Mouse (Mus musculus): Measurements from ENCODE around the gene Zdhhc14.
"Not testable (repeated sequence)": the region's sequence is repeated elsewhere in the genome, so short reads cannot be mapped to it uniquely, and the experiment has no call there.

The Zdhhc14 gene

GRCm38 (mm10) chr17:5612236-5612635 lies 119.9 kb downstream of the Zdhhc14 start:
- DNase-seq, result no peak

GRCm38 (mm10) chr17:5614771-5615318 lies 122.5 kb downstream of the Zdhhc14 start:
- peak; percentile 71 for DNase-seq

GRCm38 (mm10) chr17:5621626-5622591 lies 129.6 kb downstream of the Zdhhc14 start:
- DNase-seq, result no peak

- no peak for DNase-seq
These were observed 130.4 kb downstream of the Zdhhc14 start for GRCm38 (mm10) chr17:5622764-5623163.

GRCm38 (mm10) chr17:5623181-5623580 lies 130.8 kb downstream of the Zdhhc14 start:
- DNase-seq, result no peak

- DNase-seq, result not testable (repeated sequence)
These were observed 132.5 kb downstream of the Zdhhc14 start for GRCm38 (mm10) chr17:5624815-5625214.

GRCm38 (mm10) chr17:5626402-5626801 lies 134.0 kb downstream of the Zdhhc14 start:
- DNase-seq, result peak; percentile 19

GRCm38 (mm10) chr17:5627664-5628063 lies 135.3 kb downstream of the Zdhhc14 start:
- no peak for DNase-seq

- DNase-seq, result no peak
These were observed 137.3 kb downstream of the Zdhhc14 start for GRCm38 (mm10) chr17:5629651-5630050.

- DNase-seq, result no peak
These were observed 142.9 kb downstream of the Zdhhc14 start for GRCm38 (mm10) chr17:5635254-5635653.

GRCm38 (mm10) chr17:5641436-5641835 lies 149.1 kb downstream of the Zdhhc14 start:
- DNase-seq, result no peak

GRCm38 (mm10) chr17:5642918-5643721 lies 150.8 kb downstream of the Zdhhc14 start:
- peak; percentile 19 for DNase-seq

GRCm38 (mm10) chr17:5650124-5650523 lies 157.8 kb downstream of the Zdhhc14 start:
- DNase-seq, result no peak

- DNase-seq, result no peak
These were observed 158.3 kb downstream of the Zdhhc14 start for GRCm38 (mm10) chr17:5650642-5651041.

- no peak for DNase-seq
These were observed 159.2 kb downstream of the Zdhhc14 start for GRCm38 (mm10) chr17:5651551-5651950.

GRCm38 (mm10) chr17:5653981-5654380 lies 161.6 kb downstream of the Zdhhc14 start:
- DNase-seq, result peak; percentile 23

- DNase-seq, result no peak
These were observed 163.2 kb downstream of the Zdhhc14 start for GRCm38 (mm10) chr17:5655536-5655935.

- no peak for DNase-seq
These were observed 168.1 kb downstream of the Zdhhc14 start for GRCm38 (mm10) chr17:5660317-5661080.

GRCm38 (mm10) chr17:5666652-5667051 lies 174.3 kb downstream of the Zdhhc14 start:
- no peak for DNase-seq

- DNase-seq, result no peak
These were observed 176.1 kb downstream of the Zdhhc14 start for GRCm38 (mm10) chr17:5668456-5668855.

GRCm38 (mm10) chr17:5668981-5669380 lies 176.6 kb downstream of the Zdhhc14 start:
- DNase-seq, result no peak

- no peak for DNase-seq
These were observed 183.6 kb downstream of the Zdhhc14 start for GRCm38 (mm10) chr17:5675951-5676350.
